Mouse (Mus musculus) brain, embryonic 18.5 days (tissue): ENCODE data around the gene Fez2.

Experiments used
- DNase-seq: peaks from one replicate; pipeline ENCODE4 v3.0.0-alpha.2; 2012; ENCODE audit warnings: low read depth, low spot score

Gene Fez2

DNA sequence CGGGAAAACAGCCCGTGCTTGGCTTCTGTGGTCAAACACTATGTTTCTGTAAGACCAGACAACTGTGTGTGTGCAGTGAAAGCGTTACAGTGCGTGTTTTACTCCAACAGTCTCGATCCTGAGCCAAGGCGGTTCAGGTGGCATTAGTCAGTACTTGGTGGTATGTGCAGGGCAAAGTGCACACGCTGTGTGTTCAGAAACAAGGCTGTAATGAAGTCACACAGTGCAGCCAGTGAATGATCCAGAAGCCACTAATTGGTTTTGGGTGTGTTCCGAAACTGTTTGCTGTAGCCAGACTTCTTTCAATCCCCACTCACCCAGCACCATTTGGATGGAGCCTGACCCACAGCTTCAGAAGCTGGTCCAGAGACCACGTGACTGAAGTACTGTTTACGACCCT, 9.6 kb downstream of the Fez2 start:
- no peak for DNase-seq

DNA sequence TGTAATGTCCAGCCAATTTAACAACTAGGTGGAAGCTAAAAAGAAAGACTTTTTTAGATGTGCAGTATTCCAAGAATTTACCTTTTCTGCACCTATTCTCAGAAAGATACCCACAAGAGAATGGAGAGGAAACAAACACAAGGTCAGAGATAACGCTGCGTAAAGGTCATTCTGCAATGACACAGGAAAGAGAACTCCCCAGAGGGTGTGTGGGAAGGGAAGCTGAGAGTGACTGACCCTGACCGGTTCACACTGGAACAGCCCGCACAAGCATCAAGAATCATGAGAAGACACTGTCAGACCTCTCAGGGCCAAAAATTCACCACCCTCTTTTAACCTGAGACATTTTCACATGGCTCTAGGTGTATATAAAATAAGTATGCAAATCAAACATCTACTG, 10.4 kb downstream of the Fez2 start:
- no peak for DNase-seq

DNA sequence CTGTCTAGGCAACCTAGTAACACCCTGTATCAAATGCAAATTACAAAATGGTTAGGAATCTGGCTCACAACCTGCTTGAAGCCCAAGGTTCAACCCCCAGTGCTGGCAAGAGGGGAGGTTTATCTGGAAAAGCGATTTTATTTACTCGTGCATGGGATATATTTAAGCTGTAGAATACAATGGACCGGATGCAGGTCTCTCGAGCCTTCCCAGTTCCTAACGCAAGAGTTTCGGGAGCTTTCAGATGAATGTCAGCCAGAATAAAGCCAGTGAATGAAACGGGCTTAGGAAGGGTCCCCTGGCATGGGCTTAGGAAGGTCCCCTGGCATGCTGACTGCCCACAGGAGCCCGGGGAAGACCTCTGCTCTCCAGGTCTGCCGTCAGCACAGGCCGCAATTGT, 11.1 kb downstream of the Fez2 start:
- no peak for DNase-seq

GRCm38 (mm10) chr17:78405336-78405735, 12.6 kb downstream of the Fez2 start:
- DNase-seq = no peak

DNA sequence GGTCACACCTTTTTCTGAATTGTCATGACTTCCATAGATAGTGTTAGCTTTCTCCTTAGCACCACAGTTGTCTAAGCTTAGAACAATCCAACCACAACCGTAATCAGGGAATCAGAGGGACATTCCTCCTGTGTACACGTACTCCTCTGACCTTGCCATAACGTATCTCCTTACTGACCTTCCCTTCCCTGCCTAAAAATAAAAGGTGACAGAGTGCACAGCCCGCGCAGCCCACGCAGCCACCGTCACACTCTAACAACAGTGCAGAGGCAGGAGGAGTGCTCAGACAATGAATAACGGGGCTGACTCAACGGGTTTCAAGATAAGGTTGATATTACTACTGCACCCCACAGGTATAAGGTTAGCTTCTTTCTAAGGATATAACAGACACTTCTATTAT, 14.1 kb downstream of the Fez2 start:
- DNase-seq = no peak

- DNase-seq = no peak
Measured at GRCm38 (mm10) chr17:78403229-78403628, 14.7 kb downstream of the Fez2 start.

DNA sequence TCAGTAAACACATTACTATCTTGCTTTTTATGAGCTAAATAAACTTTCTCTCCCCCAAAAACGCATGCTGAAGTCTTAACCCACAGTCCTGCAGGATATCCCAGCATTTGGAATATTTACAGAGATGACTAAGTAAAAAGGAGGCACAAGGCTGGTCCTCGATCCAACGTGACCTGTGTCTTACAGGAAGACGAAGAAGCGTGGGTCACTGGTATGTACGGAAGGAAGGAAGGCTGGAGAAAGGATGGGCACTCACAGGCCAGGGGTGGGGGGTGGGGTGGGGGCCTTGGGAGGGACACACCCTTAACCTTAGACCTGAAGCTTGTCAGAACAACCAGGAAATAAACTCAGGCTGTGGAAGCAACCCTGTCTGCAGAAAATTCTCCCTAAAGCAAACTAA, 15.8 kb downstream of the Fez2 start:
- no peak for DNase-seq

- DNase-seq = no peak
Measured at GRCm38 (mm10) chr17:78401713-78402112, 16.2 kb downstream of the Fez2 start.

GRCm38 (mm10) chr17:78401311-78401710, 16.6 kb downstream of the Fez2 start:
- no peak for DNase-seq

GRCm38 (mm10) chr17:78400130-78400840, 17.7 kb downstream of the Fez2 start:
- no peak for DNase-seq

DNA sequence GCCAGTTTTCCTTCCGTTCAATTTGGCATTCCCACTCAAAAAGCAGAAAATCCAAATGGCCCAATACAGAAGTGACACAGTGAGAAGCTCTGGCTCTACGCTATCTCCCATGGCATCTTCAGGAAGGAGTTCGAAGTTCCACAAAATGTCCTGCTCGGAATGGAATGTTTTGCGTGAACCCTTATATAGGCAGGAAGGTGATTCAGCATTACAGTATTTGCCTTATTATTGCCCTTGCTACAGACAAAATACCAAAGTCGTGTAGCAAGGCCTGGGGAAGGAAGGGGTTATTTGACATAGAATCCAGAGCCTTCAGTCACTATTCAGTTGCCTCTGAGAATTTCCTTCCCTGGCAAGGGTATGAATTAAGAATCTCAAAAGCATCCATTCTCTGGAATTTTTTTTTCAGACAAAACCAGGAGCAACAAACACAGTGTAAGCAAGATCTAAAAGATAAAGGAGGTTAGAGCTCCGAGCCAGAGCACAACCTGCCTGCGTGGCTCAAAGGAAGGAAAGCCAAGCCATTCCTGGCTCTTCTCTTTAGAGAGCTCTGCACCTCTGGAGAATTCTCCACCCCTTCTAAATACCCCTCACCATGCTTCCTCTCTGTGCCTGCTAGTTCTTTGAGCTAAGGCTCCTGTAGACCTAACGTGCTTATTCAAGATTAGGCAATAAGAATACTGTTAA, 25.4 kb downstream of the Fez2 start:
- no peak for DNase-seq

DNA sequence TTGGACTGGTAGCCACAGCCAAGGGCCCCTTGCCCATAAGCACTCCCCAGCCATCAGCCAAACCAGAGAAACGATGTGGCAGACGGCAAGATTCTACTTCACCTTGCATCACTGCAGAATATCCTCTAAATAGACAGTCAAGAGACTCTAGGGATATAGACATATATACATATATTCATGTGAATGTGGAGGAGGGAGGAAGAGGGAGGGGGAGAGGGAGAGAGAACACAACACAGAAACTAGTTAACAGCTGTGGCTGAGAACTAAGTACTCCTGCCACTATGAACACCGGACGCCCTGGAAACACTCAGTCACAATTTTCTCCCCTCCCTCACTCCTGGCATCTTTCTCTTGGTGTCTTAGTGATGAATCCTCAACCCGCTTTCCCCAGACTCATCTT, 28.4 kb downstream of the Fez2 start:
- DNase-seq = no peak

GRCm38 (mm10) chr17:78388101-78388847, 29.7 kb downstream of the Fez2 start:
- no peak for DNase-seq

GRCm38 (mm10) chr17:78387665-78388064, 30.3 kb downstream of the Fez2 start:
- no peak for DNase-seq

DNA sequence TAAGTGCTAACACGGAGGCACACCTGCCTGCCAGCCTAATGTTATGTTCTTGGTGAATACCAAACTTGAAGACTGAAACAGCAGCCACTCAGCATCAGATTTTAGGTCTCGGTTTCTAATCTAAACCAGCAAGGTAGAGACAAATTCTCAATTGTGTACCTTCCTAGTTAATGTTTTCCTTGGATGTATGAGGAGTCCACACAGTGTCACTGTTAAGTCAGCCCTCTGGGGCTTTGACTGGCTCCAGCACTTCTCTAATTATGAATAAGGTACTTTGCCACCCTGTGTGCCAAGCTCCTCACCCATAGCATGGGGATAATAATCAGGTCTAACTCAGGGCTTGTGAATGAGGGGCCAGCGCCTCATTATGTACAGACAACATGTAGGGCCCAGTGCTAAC, 35.6 kb downstream of the Fez2 start:
- DNase-seq = no peak

DNA sequence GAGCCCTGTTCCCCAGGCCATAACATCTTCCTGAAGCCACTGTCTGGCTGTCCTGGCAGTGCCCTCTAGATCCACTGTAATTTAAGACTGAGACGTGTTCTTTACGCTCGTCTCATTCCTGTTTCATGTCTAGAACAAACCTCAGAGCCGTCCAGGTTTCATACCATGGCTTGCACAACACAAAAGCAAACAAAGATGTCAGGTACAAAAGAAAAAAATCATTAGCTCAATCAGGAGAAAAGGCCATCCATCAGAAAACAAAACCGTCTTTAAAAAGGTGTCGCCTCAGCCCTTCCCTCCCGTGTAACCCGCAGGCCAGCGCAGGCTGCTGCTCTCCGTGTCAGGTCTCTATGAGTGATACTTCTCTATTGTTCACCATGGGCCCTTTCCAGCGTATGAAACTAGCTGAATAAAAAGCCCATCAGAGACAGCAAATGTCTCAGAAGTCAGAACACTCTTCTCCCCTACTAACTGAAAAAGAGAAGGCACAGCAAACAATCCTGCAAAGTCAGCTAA, 38.2 kb downstream of the Fez2 start:
- no peak for DNase-seq

DNA sequence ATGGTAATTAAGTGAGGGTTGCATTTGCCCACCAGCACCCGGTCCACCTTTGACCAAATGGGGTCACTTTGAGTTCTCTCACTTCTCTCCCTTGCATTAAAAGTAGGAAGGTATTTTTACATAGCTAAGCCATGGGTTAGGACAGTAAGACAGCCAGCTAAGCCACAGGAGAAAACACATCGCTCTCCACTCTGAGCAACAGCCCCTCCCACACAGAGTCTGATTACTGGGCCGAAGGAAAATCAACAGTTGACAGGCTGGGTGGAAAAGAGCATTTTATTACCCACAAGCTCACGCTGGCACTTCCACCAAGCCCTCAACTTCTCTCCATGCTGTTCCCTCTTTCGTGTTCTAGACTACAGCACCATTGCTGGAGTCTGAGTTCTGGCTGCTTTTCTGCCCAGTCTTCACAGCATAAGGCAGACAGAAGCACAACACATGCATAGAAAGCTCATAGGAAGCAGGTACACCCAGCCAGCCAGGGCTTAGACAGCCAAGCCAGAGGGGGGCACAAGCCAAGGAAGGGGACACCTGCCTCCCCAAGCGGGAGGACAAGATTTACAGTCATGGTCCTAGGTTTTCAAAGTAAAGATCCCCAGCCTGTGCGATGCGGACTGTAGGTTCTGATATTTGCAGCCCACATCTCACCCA, 38.7 kb downstream of the Fez2 start:
- no peak for DNase-seq

GRCm38 (mm10) chr17:78376587-78376986, 41.4 kb downstream of the Fez2 start:
- DNase-seq = no peak

GRCm38 (mm10) chr17:78374756-78375155, 43.2 kb downstream of the Fez2 start:
- no peak for DNase-seq

DNA sequence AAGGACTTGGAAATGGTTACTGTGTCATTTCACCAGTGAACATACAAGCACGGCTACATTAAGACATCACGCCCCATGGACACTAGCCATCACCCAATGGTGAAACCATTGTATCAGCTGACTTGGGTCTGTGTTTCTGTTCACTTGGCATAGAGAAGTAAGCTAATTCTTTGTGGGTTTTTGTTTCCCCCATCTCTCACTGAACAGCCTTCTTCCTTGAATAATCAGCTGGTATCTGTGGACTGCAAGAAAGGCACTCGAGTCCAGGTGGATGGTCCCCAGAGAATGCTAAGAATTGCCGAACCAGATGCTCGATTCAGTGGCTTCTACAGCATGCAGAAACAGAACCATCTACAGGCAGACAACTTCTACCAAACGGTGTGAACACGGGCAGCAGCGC, 44.1 kb downstream of the Fez2 start:
- no peak for DNase-seq

- no peak for DNase-seq
Measured at GRCm38 (mm10) chr17:78373174-78373573, 44.8 kb downstream of the Fez2 start.

GRCm38 (mm10) chr17:78370445-78370844, 47.5 kb downstream of the Fez2 start:
- no peak for DNase-seq
